Mouse (Mus musculus): ENCODE measurements around the gene Bin2. TPM values are rescaled to one million over a fixed set of nuclear protein-coding genes. Genes with fewer than 3 reads are reported as not detected.

The Bin2 gene
- polyA plus RNA-seq (2015; fragmentation: Nextera tagmentation; extraction: Ambion mirVana) = 1.6 and 2.2 TPM in 2 replicates

GRCm38 (mm10) chr15:100669337-100669736 is at the start of gene Bin2:
Gene Bin2 (minus strand): TSS chr15:100669553.
- 94% methylated on average over 20 of the region's 20 CpGs for WGBS
- no peak within 1 kb of the TSS for H3K4me2 ChIP-seq
- no peaks in the 10 kb centered on the region for H3K9me3 ChIP-seq
- H3K9ac ChIP-seq = no peak within 1 kb of the TSS
- no peak for ATAC-seq (ENCODE audit: low FRiP score, low read depth)
- H3K36me3 ChIP-seq = no peaks in the 10 kb centered on the region
- no peak within 1 kb of the TSS for H3K4me3 ChIP-seq
- no peak within 1 kb of the TSS for H3K27ac ChIP-seq (replicated peaks)
- peaks cover 12% of the 10 kb centered on the region for H3K4me1 ChIP-seq (replicated peaks)
- no peaks in the 10 kb centered on the region for H3K27me3 ChIP-seq

- Histone ChIP-seq H3K36me3 (no peaks in the 10 kb centered on the region), H3K4me1 (replicated peaks) (no peaks in the 10 kb centered on the region), H3K9me3 (no peaks in the 10 kb centered on the region), H3K9ac (no peak overlapping the region), H3K27me3 (no peaks in the 10 kb centered on the region), H3K27ac (replicated peaks) (no peak overlapping the region), H3K4me2 (no peak overlapping the region), H3K4me3 (no peak overlapping the region)
- 83% methylated on average over 11 of the region's 11 CpGs for WGBS
- no peak for ATAC-seq (ENCODE audit: low FRiP score, low read depth)
Measured at GRCm38 (mm10) chr15:100718572-100718971, 49.2 kb upstream of the Bin2 start.

- Histone ChIP-seq H3K27me3 (no peaks in the 10 kb centered on the region), H3K9me3 (no peaks in the 10 kb centered on the region), H3K4me2 (no peak overlapping the region), H3K36me3 (no peaks in the 10 kb centered on the region), H3K4me3 (no peak overlapping the region), H3K27ac (replicated peaks) (no peak overlapping the region), H3K4me1 (replicated peaks) (no peaks in the 10 kb centered on the region), H3K9ac (no peak overlapping the region)
- ATAC-seq (ENCODE audit: low FRiP score, low read depth) = no peak
- 88% methylated on average over 6 of the region's 6 CpGs for WGBS
Measured at GRCm38 (mm10) chr15:100717933-100718332, 48.6 kb upstream of the Bin2 start.

- H3K27ac ChIP-seq (replicated peaks) = no peak overlapping the region
- H3K36me3 ChIP-seq = no peaks in the 10 kb centered on the region
- no peaks in the 10 kb centered on the region for H3K9me3 ChIP-seq
- WGBS = 77% methylated on average over 9 of the region's 9 CpGs
- ATAC-seq (ENCODE audit: low FRiP score, low read depth) = no peak
- no peak overlapping the region for H3K4me2 ChIP-seq
- H3K27me3 ChIP-seq = no peaks in the 10 kb centered on the region
- no peak overlapping the region for H3K4me3 ChIP-seq
- no peaks in the 10 kb centered on the region for H3K4me1 ChIP-seq (replicated peaks)
- no peak overlapping the region for H3K9ac ChIP-seq
Measured at GRCm38 (mm10) chr15:100715399-100715993, 46.1 kb upstream of the Bin2 start.

GRCm38 (mm10) chr15:100714470-100714869 is 45.1 kb upstream of the Bin2 start:
- 88% methylated on average over 8 of the region's 8 CpGs for WGBS
- no peaks in the 10 kb centered on the region for H3K9me3 ChIP-seq
- no peaks in the 10 kb centered on the region for H3K27me3 ChIP-seq
- H3K27ac ChIP-seq (replicated peaks) = no peak overlapping the region
- H3K36me3 ChIP-seq = no peaks in the 10 kb centered on the region
- H3K9ac ChIP-seq = no peak overlapping the region
- H3K4me3 ChIP-seq = no peak overlapping the region
- H3K4me1 ChIP-seq (replicated peaks) = no peaks in the 10 kb centered on the region
- no peak overlapping the region for H3K4me2 ChIP-seq
- ATAC-seq (ENCODE audit: low FRiP score, low read depth) = no peak

GRCm38 (mm10) chr15:100710838-100711237 is 41.5 kb upstream of the Bin2 start:
- no peak overlapping the region for H3K4me3 ChIP-seq
- no peak for ATAC-seq (ENCODE audit: low FRiP score, low read depth)
- no peak overlapping the region for H3K4me2 ChIP-seq
- 61% methylated on average over 6 of the region's 6 CpGs for WGBS
- no peaks in the 10 kb centered on the region for H3K4me1 ChIP-seq (replicated peaks)
- no peaks in the 10 kb centered on the region for H3K9me3 ChIP-seq
- no peak overlapping the region for H3K9ac ChIP-seq
- no peaks in the 10 kb centered on the region for H3K36me3 ChIP-seq
- no peak overlapping the region for H3K27ac ChIP-seq (replicated peaks)
- no peaks in the 10 kb centered on the region for H3K27me3 ChIP-seq

GRCm38 (mm10) chr15:100708433-100709078 is 39.2 kb upstream of the Bin2 start:
- H3K9ac ChIP-seq = no peak overlapping the region
- H3K9me3 ChIP-seq = no peaks in the 10 kb centered on the region
- no peaks in the 10 kb centered on the region for H3K36me3 ChIP-seq
- no peaks in the 10 kb centered on the region for H3K27me3 ChIP-seq
- H3K4me2 ChIP-seq = no peak overlapping the region
- 83% methylated on average over 8 of the region's 8 CpGs for WGBS
- peaks cover 7% of the 10 kb centered on the region for H3K4me1 ChIP-seq (replicated peaks)
- ATAC-seq (ENCODE audit: low FRiP score, low read depth) = no peak
- no peak overlapping the region for H3K4me3 ChIP-seq
- H3K27ac ChIP-seq (replicated peaks) = no peak overlapping the region

GRCm38 (mm10) chr15:100706226-100706625 is 36.9 kb upstream of the Bin2 start:
- Histone ChIP-seq H3K9ac (no peak overlapping the region), H3K27ac (replicated peaks) (no peak overlapping the region), H3K36me3 (no peaks in the 10 kb centered on the region), H3K4me2 (no peak overlapping the region), H3K9me3 (no peaks in the 10 kb centered on the region), H3K27me3 (no peaks in the 10 kb centered on the region), H3K4me3 (no peak overlapping the region), H3K4me1 (replicated peaks) (peaks cover 8% of the 10 kb centered on the region)
- ATAC-seq (ENCODE audit: low FRiP score, low read depth) = no peak
- WGBS = 68% methylated on average over 8 of the region's 8 CpGs

- Histone ChIP-seq H3K36me3 (no peaks in the 10 kb centered on the region), H3K4me1 (replicated peaks) (peaks cover 8% of the 10 kb centered on the region), H3K4me2 (no peak overlapping the region), H3K9me3 (no peaks in the 10 kb centered on the region), H3K27me3 (no peaks in the 10 kb centered on the region), H3K27ac (replicated peaks) (no peak overlapping the region), H3K9ac (no peak overlapping the region), H3K4me3 (no peak overlapping the region)
- WGBS = 88% methylated on average over 1 of the region's 1 CpGs
- ATAC-seq (ENCODE audit: low FRiP score, low read depth) = no peak
Measured at GRCm38 (mm10) chr15:100705376-100705775, 36.0 kb upstream of the Bin2 start.

- Histone ChIP-seq H3K27ac (replicated peaks) (no peak overlapping the region), H3K4me3 (0 out of 2 replicates have a peak overlapping the region, but pooled peaks have one; percentile 6), H3K27me3 (no peaks in the 10 kb centered on the region), H3K9ac (no peak overlapping the region), H3K4me1 (replicated peaks) (peaks cover 8% of the 10 kb centered on the region), H3K36me3 (no peaks in the 10 kb centered on the region), H3K4me2 (peak overlapping the region; percentile 33), H3K9me3 (no peaks in the 10 kb centered on the region)
- ATAC-seq (ENCODE audit: low FRiP score, low read depth) = no peak
- WGBS = 15% methylated on average over 17 of the region's 17 CpGs
Measured at GRCm38 (mm10) chr15:100703913-100704312, 34.6 kb upstream of the Bin2 start.

GRCm38 (mm10) chr15:100701856-100702255 is 32.5 kb upstream of the Bin2 start:
- no peak for ATAC-seq (ENCODE audit: low FRiP score, low read depth)

GRCm38 (mm10) chr15:100701108-100701507 is 31.8 kb upstream of the Bin2 start:
- Histone ChIP-seq H3K4me2 (no peak overlapping the region), H3K27me3 (no peaks in the 10 kb centered on the region), H3K9ac (no peak overlapping the region), H3K4me1 (replicated peaks) (peaks cover 8% of the 10 kb centered on the region), H3K9me3 (no peaks in the 10 kb centered on the region), H3K36me3 (no peaks in the 10 kb centered on the region), H3K27ac (replicated peaks) (no peak overlapping the region), H3K4me3 (no peak overlapping the region)
- 69% methylated on average over 10 of the region's 10 CpGs for WGBS
- ATAC-seq (ENCODE audit: low FRiP score, low read depth) = no peak

More at GRCm38 (mm10) chr15:100701856-100702255, 32.5 kb upstream of the Bin2 start:
- Histone ChIP-seq H3K9ac (no peak overlapping the region), H3K4me2 (no peak overlapping the region), H3K4me1 (replicated peaks) (peaks cover 8% of the 10 kb centered on the region), H3K9me3 (no peaks in the 10 kb centered on the region), H3K36me3 (no peaks in the 10 kb centered on the region), H3K4me3 (no peak overlapping the region), H3K27ac (replicated peaks) (no peak overlapping the region), H3K27me3 (no peaks in the 10 kb centered on the region)
- 84% methylated on average over 6 of the region's 6 CpGs for WGBS

Measured in hindbrain, embryonic 15.5 days (tissue).